Mouse (Mus musculus) liver, adult (tissue): ENCODE results near the gene Tceanc2.

Experiments
- GATA4 ChIP-seq: IDR thresholded peaks from 2 replicates; pipeline ENCODE4 v1.6.1; 2014; ENCODE audit warnings: mild to moderate bottlenecking, low read length; ENCODE audit not compliant: insufficient replicate concordance

Tceanc2 gene

GRCm38 (mm10) chr4:107193841-107194240 is 14.9 kb upstream of the Tceanc2 start:
- TF ChIP-seq GATA4 = no peak

- no peak for TF ChIP-seq GATA4
These were observed 6.8 kb upstream of the Tceanc2 start for GRCm38 (mm10) chr4:107185703-107186102.

- TF ChIP-seq GATA4 = no peak
These were observed 4.3 kb upstream of the Tceanc2 start for GRCm38 (mm10) chr4:107183203-107183602.

GRCm38 (mm10) chr4:107182796-107183195 is 3.9 kb upstream of the Tceanc2 start:
- TF ChIP-seq GATA4 = no peak

DNA sequence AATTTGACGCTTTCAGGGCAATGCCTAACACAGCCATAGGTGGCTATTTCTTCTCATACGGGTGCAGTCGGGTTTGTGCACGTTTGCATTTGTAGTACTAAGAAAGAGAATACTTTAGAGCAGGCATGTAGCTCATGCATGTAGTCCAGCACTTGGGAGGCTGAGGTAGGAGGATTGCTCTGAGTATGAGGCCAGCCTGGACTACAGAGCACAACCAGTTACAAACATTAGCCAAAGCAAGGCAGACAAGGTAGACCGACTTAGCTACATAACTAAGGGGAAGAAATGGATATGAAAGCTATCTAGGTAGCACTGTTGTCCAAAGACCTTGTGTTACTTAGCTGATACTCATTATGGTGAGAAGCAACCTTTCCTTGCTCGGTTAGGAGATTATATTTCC is 3.0 kb upstream of the Tceanc2 start:
- TF ChIP-seq GATA4 = no peak

DNA sequence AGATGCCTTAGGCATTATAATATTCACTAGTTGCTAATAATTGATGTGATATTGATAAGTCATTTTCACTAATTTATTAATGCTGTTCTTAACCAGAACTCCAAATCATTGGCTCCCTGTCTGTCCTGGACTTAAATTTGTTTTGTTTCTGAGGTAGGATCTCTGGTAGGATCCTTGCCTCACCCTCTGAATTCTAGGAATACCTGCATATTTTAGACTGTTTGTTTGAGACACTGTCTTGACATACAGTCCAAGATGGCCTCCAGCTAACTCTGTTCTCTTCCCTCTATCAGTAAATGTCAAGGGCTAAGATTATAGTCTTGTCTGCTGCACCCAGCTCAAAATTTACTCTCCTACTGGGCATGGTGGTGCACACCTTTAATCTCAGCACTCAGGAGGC is 1.8 kb upstream of the Tceanc2 start:
- no peak for TF ChIP-seq GATA4

GRCm38 (mm10) chr4:107179561-107179960 is 645 bp upstream of the Tceanc2 start:
- no peak for TF ChIP-seq GATA4

- no peak; the same call in 1 of the 2 replicates for TF ChIP-seq GATA4
These were observed 610 bp downstream of the Tceanc2 start, which contains the start of gene Tmem59 for GRCm38 (mm10) chr4:107178182-107178829. TSS of gene Tmem59 (plus strand) at chr4:107178399.

DNA sequence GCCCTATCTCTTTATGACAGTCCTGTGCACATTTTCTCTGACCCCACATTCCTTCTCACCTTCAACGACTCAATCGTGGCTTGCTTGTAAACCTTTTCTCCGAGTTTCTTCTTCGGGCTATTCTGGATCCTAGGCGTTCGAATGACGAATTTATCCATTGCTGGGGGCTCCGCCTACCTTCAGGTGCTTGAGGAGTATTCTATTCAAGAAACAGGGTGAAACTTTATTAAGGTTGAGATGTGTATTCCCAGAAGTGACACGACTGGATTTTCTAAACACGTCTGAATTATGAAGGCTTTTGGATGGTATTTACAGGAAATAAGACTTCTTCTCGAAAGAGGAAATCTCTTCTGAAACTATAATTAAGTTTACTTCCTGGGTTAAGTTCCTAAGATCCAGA is 1.4 kb downstream of the Tceanc2 start:
- TF ChIP-seq GATA4 = no peak

- TF ChIP-seq GATA4 = no peak
These were observed 11.1 kb downstream of the Tceanc2 start for GRCm38 (mm10) chr4:107167798-107168197.

DNA sequence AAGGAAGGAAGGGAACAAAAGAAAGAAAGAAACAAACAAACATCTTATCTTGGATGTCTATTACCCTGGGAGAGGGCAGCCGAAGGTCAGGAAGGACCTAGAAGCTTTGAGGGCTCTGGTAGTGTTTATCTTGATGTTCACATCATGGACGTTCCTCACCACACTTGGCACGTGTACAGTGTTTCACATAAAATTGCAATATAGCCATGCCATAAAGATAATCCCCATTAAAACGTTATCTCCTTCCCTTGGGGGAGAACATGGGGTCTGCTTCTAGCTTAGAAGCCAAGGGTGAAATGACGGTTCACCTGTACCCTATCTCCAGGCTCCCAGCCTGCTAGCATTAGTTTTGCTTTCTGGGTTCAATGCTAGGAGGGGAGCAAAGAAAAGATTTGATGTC is 12.2 kb downstream of the Tceanc2 start:
- no peak for TF ChIP-seq GATA4

GRCm38 (mm10) chr4:107163756-107164587 is 14.9 kb downstream of the Tceanc2 start:
- no peak for TF ChIP-seq GATA4

- TF ChIP-seq GATA4 = no peak
These were observed 15.6 kb downstream of the Tceanc2 start for GRCm38 (mm10) chr4:107163341-107163740.

DNA sequence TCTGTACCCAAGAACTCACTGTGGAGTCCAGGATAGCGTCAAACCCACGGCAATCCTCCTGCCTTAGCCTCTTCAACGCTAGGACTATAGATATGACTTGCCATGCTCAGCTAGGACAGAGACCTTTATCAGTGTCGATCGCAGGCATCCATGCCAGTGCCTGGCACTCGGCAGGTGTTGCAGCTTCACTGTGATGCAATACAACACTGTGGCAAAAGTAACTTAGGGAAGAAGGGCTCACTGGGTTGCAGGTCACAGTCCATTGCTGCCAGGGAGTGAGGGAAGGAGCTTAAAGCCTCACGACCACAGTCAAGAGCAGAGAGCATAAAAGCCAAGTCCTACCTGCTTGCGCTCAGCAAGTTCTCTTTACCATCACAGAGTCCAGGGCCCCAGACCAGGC is 18.7 kb downstream of the Tceanc2 start:
- TF ChIP-seq GATA4 = peak; percentile 91; the same call in 1 of the 2 replicates

GRCm38 (mm10) chr4:107159166-107159773 is 19.6 kb downstream of the Tceanc2 start:
- no peak for TF ChIP-seq GATA4

GRCm38 (mm10) chr4:107156983-107157401 is 21.9 kb downstream of the Tceanc2 start:
- TF ChIP-seq GATA4 = no peak
